8 mouse cellular contexts compared by ENCODE assay signal in the genomic region with DNA sequence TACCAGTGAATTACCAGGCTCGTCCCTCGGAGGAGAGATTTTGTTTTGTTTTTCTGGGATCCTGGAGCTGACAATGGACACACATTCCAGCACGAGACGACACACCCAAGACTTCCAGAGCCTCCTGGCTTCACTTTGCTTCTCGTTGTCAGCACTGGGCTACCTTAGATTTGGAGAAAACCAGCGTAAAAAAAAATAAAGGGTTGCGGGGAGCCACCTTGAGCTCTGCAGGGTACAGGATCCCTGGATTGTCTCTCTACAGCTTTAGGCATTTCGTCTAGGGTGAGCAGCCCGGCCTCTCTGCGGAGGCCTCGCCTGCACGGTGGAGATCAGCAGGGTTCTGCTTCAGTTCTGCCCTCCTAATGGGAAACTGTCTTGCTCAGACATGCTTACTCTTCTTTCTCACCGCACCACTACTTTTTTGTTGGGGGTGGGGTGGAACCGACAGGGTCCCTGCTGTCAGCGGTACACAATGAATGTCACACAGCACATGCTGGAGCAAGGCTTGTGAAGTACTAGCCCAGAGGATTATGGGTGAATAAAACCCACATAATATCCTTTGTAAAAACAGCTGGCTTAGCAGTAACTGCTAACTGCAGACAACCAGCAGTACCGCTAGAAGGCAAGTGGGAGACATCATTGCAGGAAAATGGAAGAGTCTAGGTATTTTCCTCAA.
A peak's percentile ranks its signal among the peaks of the same experiment; 100 is the strongest.
DNase-seq lines count a peak whose midpoint lies in the region; ATAC-seq lines count a peak whose summit lies in the region.

No protein-coding gene starts in this region.

- H3K4me1 ChIP-seq in intestine, embryonic 14.5 days (replicated peaks; ENCODE audit: control insufficient read depth, insufficient read depth, low read length) = no peaks in the 10 kb centered on the region

- H3K27ac ChIP-seq in intestine, embryonic 14.5 days (ENCODE audit: low read depth) = peak overlapping the region; percentile 87

- H3K27me3 ChIP-seq in intestine, embryonic 14.5 days (replicated peaks; ENCODE audit: control insufficient read depth, insufficient read depth, low read length) = peaks cover 15% of the 10 kb centered on the region; the same call in 1 of the 2 replicates

- no peaks in the 10 kb centered on the region for H3K9me3 ChIP-seq in intestine, embryonic 14.5 days (ENCODE audit: control insufficient read depth, low read length)

- intact Hi-C loops in left cerebral cortex, postnatal 25 days (cut with DNase I) = loop anchor here (1.0 to 10.0 kb wide), 6 partner anchors 146 to 572 kb away; a partner anchor contains a TSS

- H3K36me3 ChIP-seq in intestine, embryonic 14.5 days (ENCODE audit: control insufficient read depth, insufficient read depth, low read length) = no peaks in the 10 kb centered on the region

- peak overlapping the region; percentile 36 for H3K4me2 ChIP-seq in intestine, embryonic 14.5 days (ENCODE audit: low read length)

- H3K9ac ChIP-seq in intestine, embryonic 14.5 days (ENCODE audit: low read length) = 0 out of 2 replicates have a peak overlapping the region, but pooled peaks have one; percentile 22

- WGBS in intestine, embryonic 14.5 days = 20% methylated on average over 16 of the region's 16 CpGs

- DNase-seq in adrenal gland, adult 18-20 months (ENCODE audit: low spot score in 2 of 2) = peak; percentile 46 to 51
- DNase-seq in embryo, embryonic 9.5 days (ENCODE audit: extremely low spot score) = peak; percentile 69
- DNase-seq in gastrocnemius, postnatal 4 days (ENCODE audit: low spot score in 2 of 2) = peak; percentile 28 to 58
- DNase-seq in intestine, embryonic 14.5 days (ENCODE audit: low spot score) = peak; percentile 86
- DNase-seq in left cerebral cortex, postnatal 25 days (ENCODE audit: low spot score in 2 of 2) = peak; percentile 55 to 73
- peak; percentile 16 for DNase-seq in right cerebral cortex, postnatal 4 days
- DNase-seq in adipocyte (ENCODE audit: low spot score) = no peak

- no peak overlapping the region for H3K4me3 ChIP-seq in intestine, embryonic 14.5 days (ENCODE audit: low read depth, low read length)

- ATAC-seq in intestine, embryonic 14.5 days (replicated peaks; ENCODE audit: low FRiP score, low TSS enrichment, low read depth) = peak; percentile 78
- peak; percentile 28 for ATAC-seq in megakaryocyte progenitor cell, adult 5-6 weeks (replicated peaks; ENCODE audit: poor library complexity)
